Comparison of ENCODE assay signal across 29 mouse cellular contexts in genomic region chr10:69601471-69601870, GRCm38 (mm10).
"Had no signal": no experiment of that assay in that cellular context is flagged by ENCODE, and none has a peak within 500 bp of the region (broad histone marks: within the 10 kb centered on the region; RNA-seq: fewer than 3 reads in every experiment).

No protein-coding gene starts in this region.

- H3K36me3 ChIP-seq: liver, embryonic 12.5 days; liver, embryonic 13.5 days; liver, embryonic 15.5 days; lung, embryonic 15.5 days; midbrain, embryonic 15.5 days had no signal

- H3K4me1 ChIP-seq: limb, embryonic 12.5 days; limb, embryonic 13.5 days; limb, embryonic 15.5 days; liver, embryonic 12.5 days; liver, embryonic 13.5 days; liver, embryonic 15.5 days; megakaryocyte, embryonic 14.5 days had no signal

- H3K4me2 ChIP-seq: limb, embryonic 12.5 days; limb, embryonic 13.5 days; limb, embryonic 15.5 days; liver, embryonic 11.5 days; liver, embryonic 12.5 days; liver, embryonic 13.5 days; liver, embryonic 15.5 days; lung, embryonic 14.5 days; lung, embryonic 15.5 days; midbrain, embryonic 12.5 days; midbrain, embryonic 13.5 days; midbrain, embryonic 15.5 days had no signal

- H3K27me3 ChIP-seq: limb, embryonic 12.5 days; limb, embryonic 13.5 days; limb, embryonic 15.5 days; liver, embryonic 12.5 days; liver, embryonic 13.5 days; liver, embryonic 15.5 days; lung, embryonic 15.5 days; megakaryocyte, embryonic 14.5 days; midbrain, embryonic 12.5 days; midbrain, embryonic 13.5 days; midbrain, embryonic 15.5 days had no signal

- H3K4me3 ChIP-seq: left cerebral cortex, adult 2 months; limb, embryonic 10.5 days; limb, embryonic 12.5 days; limb, embryonic 13.5 days; limb, embryonic 15.5 days; liver, embryonic 12.5 days; liver, embryonic 13.5 days; liver, embryonic 15.5 days; lung, embryonic 15.5 days; megakaryocyte, embryonic 14.5 days; midbrain, embryonic 12.5 days; midbrain, embryonic 13.5 days; midbrain, embryonic 15.5 days; myocyte had no signal

- H3K27ac ChIP-seq: left cerebral cortex, adult 2 months; limb, embryonic 10.5 days; limb, embryonic 12.5 days; limb, embryonic 13.5 days; limb, embryonic 15.5 days; liver, embryonic 12.5 days; liver, embryonic 13.5 days; liver, embryonic 14.5 days; liver, embryonic 15.5 days; lung, embryonic 15.5 days; macrophage; midbrain, embryonic 12.5 days; midbrain, embryonic 13.5 days; midbrain, embryonic 15.5 days had no signal

- ATAC-seq: liver, embryonic 12.5 days; liver, postnatal 0 days; midbrain, embryonic 13.5 days; midbrain, embryonic 15.5 days; midbrain, embryonic 16.5 days had no signal

- H3K9me3 ChIP-seq: limb, embryonic 10.5 days; limb, embryonic 15.5 days; liver, embryonic 12.5 days; liver, embryonic 13.5 days; liver, embryonic 15.5 days; lung, embryonic 15.5 days; midbrain, embryonic 12.5 days; midbrain, embryonic 13.5 days; midbrain, embryonic 15.5 days had no signal

- H3K9ac ChIP-seq: limb, embryonic 12.5 days; limb, embryonic 13.5 days; limb, embryonic 15.5 days; liver, embryonic 12.5 days; liver, embryonic 13.5 days; liver, embryonic 14.5 days; liver, embryonic 15.5 days; liver, postnatal 0 days; lung, embryonic 14.5 days; lung, embryonic 15.5 days; midbrain, embryonic 12.5 days; midbrain, embryonic 13.5 days; midbrain, embryonic 15.5 days had no signal

- DNase-seq: left cerebral cortex, postnatal 4 days; liver; liver, embryonic 13.5 days; liver, postnatal 0 days; lung, adult 18-20 months; lung, adult 2 months; lung, embryonic 14.5 days; lung, postnatal 10 days; lung, postnatal 14 days; lung, postnatal 36 days; lung, postnatal 4 days; midbrain, embryonic 14.5 days had no signal
